Mouse (Mus musculus): ENCODE results near the gene Lacc1.

Lacc1 gene

GRCm38 (mm10) chr14:76979569-76979968, 57.1 kb downstream of the Lacc1 start:
- no peak for DNase-seq (ENCODE audit: extremely low spot score, low spot score)
